Mouse (Mus musculus): Measurements from ENCODE around the gene Nedd4. TPM values are rescaled to one million over a fixed set of nuclear protein-coding genes. Genes with fewer than 3 reads are reported as not detected.

Nedd4 gene
- polyA plus RNA-seq, 1 experiment from 2014 or later = 555 TPM

GRCm38 (mm10) chr9:72707999-72708398 is 45.9 kb downstream of the Nedd4 start:
- Histone ChIP-seq H3K4me3 (ENCODE audit: low read depth, low read length) (no peak overlapping the region), H3K27ac (ENCODE audit: low read depth, low read length) (no peak overlapping the region), H3K4me1 (ENCODE audit: control insufficient read depth, insufficient read depth, low read length) (no peaks in the 10 kb centered on the region), H3K36me3 (ENCODE audit: control insufficient read depth, insufficient read depth, low read length) (peaks cover 50% of the 10 kb centered on the region), H3K9ac (ENCODE audit: low read depth, low read length) (no peak overlapping the region), H3K4me2 (no peak overlapping the region), H3K27me3 (ENCODE audit: control insufficient read depth, insufficient read depth, low read length) (no peaks in the 10 kb centered on the region), H3K9me3 (replicated peaks; ENCODE audit: control insufficient read depth, low read length) (no peaks in the 10 kb centered on the region)
- WGBS (ENCODE audit: insufficient replicate concordance) = 93% methylated on average over 2 of the region's 2 CpGs
- ATAC-seq (replicated peaks; ENCODE audit: insufficient number of reproducible peaks, low FRiP score, low TSS enrichment) = no peak

GRCm38 (mm10) chr9:72708690-72709089 is 46.5 kb downstream of the Nedd4 start:
- H3K27me3 ChIP-seq (ENCODE audit: control insufficient read depth, insufficient read depth, low read length) = no peaks in the 10 kb centered on the region
- H3K4me3 ChIP-seq (ENCODE audit: low read depth, low read length) = no peak overlapping the region
- no peak for ATAC-seq (replicated peaks; ENCODE audit: insufficient number of reproducible peaks, low FRiP score, low TSS enrichment)
- H3K4me1 ChIP-seq (ENCODE audit: control insufficient read depth, insufficient read depth, low read length) = no peaks in the 10 kb centered on the region
- no peaks in the 10 kb centered on the region for H3K9me3 ChIP-seq (replicated peaks; ENCODE audit: control insufficient read depth, low read length)
- no peak overlapping the region for H3K27ac ChIP-seq (ENCODE audit: low read depth, low read length)
- H3K4me2 ChIP-seq = no peak overlapping the region
- H3K9ac ChIP-seq (ENCODE audit: low read depth, low read length) = no peak overlapping the region
- peaks cover 47% of the 10 kb centered on the region for H3K36me3 ChIP-seq (ENCODE audit: control insufficient read depth, insufficient read depth, low read length)
- 84% methylated on average over 5 of the region's 5 CpGs for WGBS (ENCODE audit: insufficient replicate concordance)

- no peak overlapping the region for H3K9ac ChIP-seq (ENCODE audit: low read depth, low read length)
- H3K27me3 ChIP-seq (ENCODE audit: control insufficient read depth, insufficient read depth, low read length) = no peaks in the 10 kb centered on the region
- no peaks in the 10 kb centered on the region for H3K4me1 ChIP-seq (ENCODE audit: control insufficient read depth, insufficient read depth, low read length)
- no peak overlapping the region for H3K4me3 ChIP-seq (ENCODE audit: low read depth, low read length)
- peaks cover 44% of the 10 kb centered on the region for H3K36me3 ChIP-seq (ENCODE audit: control insufficient read depth, insufficient read depth, low read length)
- H3K9me3 ChIP-seq (replicated peaks; ENCODE audit: control insufficient read depth, low read length) = no peaks in the 10 kb centered on the region
- no peak overlapping the region for H3K4me2 ChIP-seq
- H3K27ac ChIP-seq (ENCODE audit: low read depth, low read length) = no peak overlapping the region
- no peak for ATAC-seq (replicated peaks; ENCODE audit: insufficient number of reproducible peaks, low FRiP score, low TSS enrichment)
- 90% methylated on average over 5 of the region's 5 CpGs for WGBS (ENCODE audit: insufficient replicate concordance)
These were observed 47.9 kb downstream of the Nedd4 start for GRCm38 (mm10) chr9:72710060-72710459.

- Histone ChIP-seq H3K9me3 (replicated peaks; ENCODE audit: control insufficient read depth, low read length) (no peaks in the 10 kb centered on the region), H3K27ac (ENCODE audit: low read depth, low read length) (no peak overlapping the region), H3K27me3 (ENCODE audit: control insufficient read depth, insufficient read depth, low read length) (no peaks in the 10 kb centered on the region), H3K4me2 (no peak overlapping the region), H3K36me3 (ENCODE audit: control insufficient read depth, insufficient read depth, low read length) (peaks cover 48% of the 10 kb centered on the region), H3K9ac (ENCODE audit: low read depth, low read length) (no peak overlapping the region), H3K4me3 (ENCODE audit: low read depth, low read length) (no peak overlapping the region), H3K4me1 (ENCODE audit: control insufficient read depth, insufficient read depth, low read length) (no peaks in the 10 kb centered on the region)
- ATAC-seq (replicated peaks; ENCODE audit: insufficient number of reproducible peaks, low FRiP score, low TSS enrichment) = no peak
- 85% methylated on average over 4 of the region's 4 CpGs for WGBS (ENCODE audit: insufficient replicate concordance)
These were observed 52.8 kb downstream of the Nedd4 start for GRCm38 (mm10) chr9:72714945-72715344.

- Histone ChIP-seq H3K9me3 (replicated peaks; ENCODE audit: control insufficient read depth, low read length) (no peaks in the 10 kb centered on the region), H3K9ac (ENCODE audit: low read depth, low read length) (no peak overlapping the region), H3K27ac (ENCODE audit: low read depth, low read length) (no peak overlapping the region), H3K27me3 (ENCODE audit: control insufficient read depth, insufficient read depth, low read length) (no peaks in the 10 kb centered on the region), H3K4me1 (ENCODE audit: control insufficient read depth, insufficient read depth, low read length) (no peaks in the 10 kb centered on the region), H3K36me3 (ENCODE audit: control insufficient read depth, insufficient read depth, low read length) (peaks cover 57% of the 10 kb centered on the region), H3K4me3 (ENCODE audit: low read depth, low read length) (no peak overlapping the region), H3K4me2 (no peak overlapping the region)
- no peak for ATAC-seq (replicated peaks; ENCODE audit: insufficient number of reproducible peaks, low FRiP score, low TSS enrichment)
- 95% methylated on average over 7 of the region's 7 CpGs for WGBS (ENCODE audit: insufficient replicate concordance)
These were observed 54.1 kb downstream of the Nedd4 start for GRCm38 (mm10) chr9:72716200-72716599.

- Histone ChIP-seq H3K9me3 (replicated peaks; ENCODE audit: control insufficient read depth, low read length) (no peaks in the 10 kb centered on the region), H3K9ac (ENCODE audit: low read depth, low read length) (no peak overlapping the region), H3K4me3 (ENCODE audit: low read depth, low read length) (no peak overlapping the region), H3K4me1 (ENCODE audit: control insufficient read depth, insufficient read depth, low read length) (no peaks in the 10 kb centered on the region), H3K27me3 (ENCODE audit: control insufficient read depth, insufficient read depth, low read length) (no peaks in the 10 kb centered on the region), H3K4me2 (no peak overlapping the region), H3K27ac (ENCODE audit: low read depth, low read length) (no peak overlapping the region), H3K36me3 (ENCODE audit: control insufficient read depth, insufficient read depth, low read length) (peaks cover 61% of the 10 kb centered on the region)
- WGBS (ENCODE audit: insufficient replicate concordance) = 84% methylated on average over 4 of the region's 4 CpGs
- ATAC-seq (replicated peaks; ENCODE audit: insufficient number of reproducible peaks, low FRiP score, low TSS enrichment) = no peak
These were observed 57.0 kb downstream of the Nedd4 start for GRCm38 (mm10) chr9:72719143-72719542.

- ATAC-seq (replicated peaks; ENCODE audit: insufficient number of reproducible peaks, low FRiP score, low TSS enrichment) = no peak
These were observed 59.1 kb downstream of the Nedd4 start for GRCm38 (mm10) chr9:72721221-72721620.

GRCm38 (mm10) chr9:72722622-72723021 is 60.5 kb downstream of the Nedd4 start:
- H3K36me3 ChIP-seq (ENCODE audit: control insufficient read depth, insufficient read depth, low read length) = peaks cover 82% of the 10 kb centered on the region
- H3K4me1 ChIP-seq (ENCODE audit: control insufficient read depth, insufficient read depth, low read length) = no peaks in the 10 kb centered on the region
- no peak overlapping the region for H3K27ac ChIP-seq (ENCODE audit: low read depth, low read length)
- no peak for ATAC-seq (replicated peaks; ENCODE audit: insufficient number of reproducible peaks, low FRiP score, low TSS enrichment)
- no peak overlapping the region for H3K4me2 ChIP-seq
- WGBS (ENCODE audit: insufficient replicate concordance) = 94% methylated on average over 3 of the region's 3 CpGs
- H3K27me3 ChIP-seq (ENCODE audit: control insufficient read depth, insufficient read depth, low read length) = no peaks in the 10 kb centered on the region
- H3K9ac ChIP-seq (ENCODE audit: low read depth, low read length) = no peak overlapping the region
- H3K4me3 ChIP-seq (ENCODE audit: low read depth, low read length) = no peak overlapping the region
- H3K9me3 ChIP-seq (replicated peaks; ENCODE audit: control insufficient read depth, low read length) = no peaks in the 10 kb centered on the region

More at GRCm38 (mm10) chr9:72721221-72721620, 59.1 kb downstream of the Nedd4 start:
- no peak overlapping the region for H3K4me3 ChIP-seq (ENCODE audit: low read depth, low read length)
- 88% methylated on average over 14 of the region's 14 CpGs for WGBS (ENCODE audit: insufficient replicate concordance)
- H3K9ac ChIP-seq (ENCODE audit: low read depth, low read length) = no peak overlapping the region
- no peaks in the 10 kb centered on the region for H3K27me3 ChIP-seq (ENCODE audit: control insufficient read depth, insufficient read depth, low read length)
- H3K36me3 ChIP-seq (ENCODE audit: control insufficient read depth, insufficient read depth, low read length) = peaks cover 72% of the 10 kb centered on the region
- H3K4me2 ChIP-seq = no peak overlapping the region
- no peaks in the 10 kb centered on the region for H3K9me3 ChIP-seq (replicated peaks; ENCODE audit: control insufficient read depth, low read length)
- H3K4me1 ChIP-seq (ENCODE audit: control insufficient read depth, insufficient read depth, low read length) = no peaks in the 10 kb centered on the region
- H3K27ac ChIP-seq (ENCODE audit: low read depth, low read length) = no peak overlapping the region

GRCm38 (mm10) chr9:72724491-72725221 is 62.5 kb downstream of the Nedd4 start:
- no peak overlapping the region for H3K9ac ChIP-seq (ENCODE audit: low read depth, low read length)
- no peak overlapping the region for H3K4me2 ChIP-seq
- H3K27ac ChIP-seq (ENCODE audit: low read depth, low read length) = no peak overlapping the region
- peaks cover 73% of the 10 kb centered on the region for H3K36me3 ChIP-seq (ENCODE audit: control insufficient read depth, insufficient read depth, low read length)
- H3K4me1 ChIP-seq (ENCODE audit: control insufficient read depth, insufficient read depth, low read length) = no peaks in the 10 kb centered on the region
- ATAC-seq (replicated peaks; ENCODE audit: insufficient number of reproducible peaks, low FRiP score, low TSS enrichment) = no peak
- H3K27me3 ChIP-seq (ENCODE audit: control insufficient read depth, insufficient read depth, low read length) = no peaks in the 10 kb centered on the region
- H3K9me3 ChIP-seq (replicated peaks; ENCODE audit: control insufficient read depth, low read length) = no peaks in the 10 kb centered on the region
- 76% methylated on average over 8 of the region's 8 CpGs for WGBS (ENCODE audit: insufficient replicate concordance)
- no peak overlapping the region for H3K4me3 ChIP-seq (ENCODE audit: low read depth, low read length)

All from heart, embryonic 11.5 days (tissue).